Mouse (Mus musculus) bone marrow macrophage, adult 2 months (primary cell): Measurements from ENCODE around the gene Fam168a.

Source experiments
- CTCF ChIP-seq: IDR thresholded peaks from 2 replicates; pipeline ENCODE4 v1.5.1; 2012; ENCODE audit warnings: low read depth, mild to moderate bottlenecking, low read length, moderate library complexity
- POLR2A ChIP-seq: IDR thresholded peaks from 2 replicates; pipeline ENCODE4 v1.6.1; 2012; ENCODE audit warnings: mild to moderate bottlenecking, low read depth, low read length, borderline replicate concordance

- TF ChIP-seq POLR2A, result no peak
- no peak for TF ChIP-seq CTCF
These were observed 21.2 kb downstream of the Fam168a start for GRCm38 (mm10) chr7:100727538-100728085.
